Mouse (Mus musculus) heart, embryonic 11.5 days (tissue): ENCODE measurements around the gene Snx29. TPM values are rescaled to one million over a fixed set of nuclear protein-coding genes. Genes with fewer than 3 reads are reported as not detected.
A peak's percentile ranks its signal among the peaks of the same experiment; 100 is the strongest.

Experiments
- ATAC-seq: fragments of 200-750 bp; cut with Nextera tagmentation; replicated peaks from 2 replicates; pipeline ENCODE4 v1.8.0; 2017; ENCODE audit warnings: moderate library complexity; ENCODE audit not compliant: insufficient number of reproducible peaks, low FRiP score, low TSS enrichment
- H3K27ac ChIP-seq: fragments of 300-500 bp; sonication (generic); 2 replicates; pipeline ENCODE4 v1.5.1; 2014; ENCODE audit warnings: mild to moderate bottlenecking, low read depth, low read length
- H3K27me3 ChIP-seq: fragments of 300-500 bp; sonication (generic); 2 replicates; pipeline ENCODE4 v1.6.1; 2014; ENCODE audit warnings: mild to moderate bottlenecking, low read length, mixed read lengths; ENCODE audit not compliant: control insufficient read depth, insufficient read depth
- H3K36me3 ChIP-seq: fragments of 300-500 bp; sonication (generic); 2 replicates; pipeline ENCODE4 v1.6.1; 2014; ENCODE audit warnings: mild to moderate bottlenecking, low read length, moderate library complexity, mixed read lengths; ENCODE audit not compliant: control insufficient read depth, insufficient read depth
- H3K4me1 ChIP-seq: fragments of 300-500 bp; sonication (generic); 2 replicates; pipeline ENCODE4 v1.6.1; 2014; ENCODE audit warnings: low read length; ENCODE audit not compliant: control insufficient read depth, insufficient read depth
- H3K4me2 ChIP-seq: fragments of 300-500 bp; sonication (generic); 2 replicates; pipeline ENCODE4 v1.6.1; 2014; ENCODE audit warnings: mild to moderate bottlenecking, moderate library complexity
- H3K4me3 ChIP-seq: fragments of 300-500 bp; sonication (generic); 2 replicates; pipeline ENCODE4 v1.5.1; 2014; ENCODE audit warnings: low read depth, low read length
- H3K9ac ChIP-seq: fragments of 300-500 bp; sonication (generic); 2 replicates; pipeline ENCODE4 v1.6.1; 2014; ENCODE audit warnings: mild to moderate bottlenecking, low read depth, low read length, moderate library complexity
- H3K9me3 ChIP-seq: fragments of 300-500 bp; sonication (generic); replicated peaks from 2 replicates; pipeline ENCODE4 v1.6.1; 2016; ENCODE audit warnings: low read length; ENCODE audit not compliant: control insufficient read depth
- WGBS: fragments of 180-500 bp; shearing (Covaris S2); extraction: QIAGEN DNeasy Blood & Tissue Kit; methylation state at CpG from one replicate; pipeline ENCODE4 v1.1.7; 2014; ENCODE audit not compliant: insufficient replicate concordance; 5-methylcytosine and 5-hydroxymethylcytosine counted together
- polyA plus RNA-seq: library from polyadenylated mRNA; unstranded; fragments of >200 nt; fragmentation: Nextera tagmentation; extraction: Ambion mirVana; gene quantifications from 2 replicates; pipeline ENCODE4 v1.2.1, GENCODE M21; 2014

Gene Snx29
- polyA plus RNA-seq, 1 experiment from 2014 or later, result 8.2 TPM

DNA sequence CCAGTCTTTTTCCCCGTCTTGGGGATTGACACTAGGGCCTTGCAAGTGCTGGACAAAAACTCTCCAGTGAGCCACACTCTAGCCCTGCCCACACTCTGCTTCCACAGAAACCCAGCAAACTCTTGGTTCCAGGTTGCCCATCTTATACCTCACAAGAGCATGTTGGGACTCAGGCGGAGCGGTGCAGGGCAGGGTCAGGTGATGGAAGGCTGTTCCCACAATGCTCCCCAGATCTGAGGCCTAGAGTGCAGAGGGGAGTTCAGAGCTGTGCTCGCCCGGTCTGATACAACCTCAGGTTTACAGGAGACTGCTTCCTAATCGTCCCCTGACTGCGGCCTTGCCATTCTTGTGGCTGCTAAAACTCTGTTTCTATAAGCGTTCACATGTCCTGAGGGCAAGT is 434.8 kb downstream of the Snx29 start:
- Histone ChIP-seq H3K4me1 (no peaks in the 10 kb centered on the region), H3K36me3 (no peaks in the 10 kb centered on the region), H3K4me2 (no peak overlapping the region), H3K9ac (no peak overlapping the region), H3K4me3 (no peak overlapping the region), H3K27ac (no peak overlapping the region), H3K27me3 (no peaks in the 10 kb centered on the region), H3K9me3 (no peaks in the 10 kb centered on the region)
- WGBS, result 83% methylated on average over 8 of the region's 8 CpGs
- ATAC-seq, result no peak

DNA sequence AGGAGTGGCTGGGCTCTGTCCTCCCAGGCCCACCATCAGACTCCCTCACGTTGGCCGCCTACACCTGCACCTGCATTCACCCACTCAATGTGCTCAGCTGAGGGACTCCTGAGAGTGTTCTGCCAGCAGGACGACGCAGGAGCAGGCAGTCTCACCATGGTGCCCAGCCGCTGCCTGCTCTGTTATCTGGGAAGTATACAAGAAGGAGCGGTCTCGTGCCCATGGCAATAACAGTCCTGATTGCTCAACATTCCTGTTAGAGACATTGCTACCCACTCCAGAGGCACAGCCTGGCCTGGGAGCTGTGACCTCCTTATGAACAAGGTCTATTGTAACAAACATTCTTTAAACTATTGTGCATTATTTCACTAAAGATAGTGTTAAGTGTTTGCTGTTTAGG is 435.2 kb downstream of the Snx29 start:
- Histone ChIP-seq H3K36me3 (no peaks in the 10 kb centered on the region), H3K4me2 (no peak overlapping the region), H3K27ac (no peak overlapping the region), H3K9me3 (no peaks in the 10 kb centered on the region), H3K4me1 (no peaks in the 10 kb centered on the region), H3K4me3 (no peak overlapping the region), H3K27me3 (no peaks in the 10 kb centered on the region), H3K9ac (no peak overlapping the region)
- 75% methylated on average over 7 of the region's 7 CpGs for WGBS
- ATAC-seq, result no peak

DNA sequence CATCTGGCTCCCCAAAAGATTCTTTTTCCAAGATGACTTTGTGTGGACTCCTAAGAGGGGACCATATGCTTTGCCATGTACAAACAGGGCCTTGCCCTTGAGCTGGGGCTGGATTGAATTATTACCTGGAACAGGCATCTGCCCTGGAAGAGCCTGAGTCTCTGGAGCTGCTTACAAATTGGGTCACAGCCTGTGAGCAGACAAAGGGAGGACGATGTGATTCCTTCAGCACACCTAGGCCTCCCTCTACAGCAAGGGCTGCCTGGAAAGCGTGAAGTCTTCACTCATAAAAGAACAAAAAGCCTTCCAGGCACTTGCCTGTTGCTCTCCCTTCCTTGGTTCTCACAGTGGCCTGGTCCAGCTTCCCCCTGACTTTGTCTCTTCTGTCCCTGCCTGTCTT is 449.6 kb downstream of the Snx29 start:
- H3K4me2 ChIP-seq, result no peak overlapping the region
- no peak overlapping the region for H3K27ac ChIP-seq
- H3K4me3 ChIP-seq, result no peak overlapping the region
- H3K9ac ChIP-seq, result no peak overlapping the region
- 71% methylated on average over 2 of the region's 2 CpGs for WGBS
- no peaks in the 10 kb centered on the region for H3K27me3 ChIP-seq
- H3K36me3 ChIP-seq, result no peaks in the 10 kb centered on the region
- no peaks in the 10 kb centered on the region for H3K4me1 ChIP-seq
- peaks cover 5% of the 10 kb centered on the region for H3K9me3 ChIP-seq
- ATAC-seq, result no peak

DNA sequence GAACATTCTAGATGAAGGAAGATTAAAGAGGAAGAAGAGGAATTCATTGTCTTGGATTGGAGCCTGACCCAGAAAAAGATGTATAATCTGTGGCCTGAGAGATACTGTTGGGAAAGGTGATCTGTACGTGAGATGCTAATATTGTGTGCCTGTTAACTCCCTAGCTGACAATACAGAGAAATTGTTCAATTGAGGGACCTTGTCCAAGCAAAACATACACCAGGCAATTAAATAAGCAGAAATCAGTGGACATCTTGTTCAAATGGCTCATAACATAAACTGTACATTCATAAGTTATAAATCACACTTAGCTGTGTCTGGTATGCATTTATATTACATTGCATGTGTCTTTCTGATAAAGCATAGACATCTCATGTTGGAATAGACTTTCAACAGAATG is 451.6 kb downstream of the Snx29 start:
- no peaks in the 10 kb centered on the region for H3K36me3 ChIP-seq
- no peaks in the 10 kb centered on the region for H3K27me3 ChIP-seq
- peaks cover 5% of the 10 kb centered on the region for H3K9me3 ChIP-seq
- no peak for ATAC-seq
- H3K4me1 ChIP-seq, result no peaks in the 10 kb centered on the region; the same call in 1 of the 2 replicates
- 73% methylated on average over 1 of the region's 1 CpGs for WGBS
- H3K4me2 ChIP-seq, result no peak overlapping the region
- no peak overlapping the region for H3K4me3 ChIP-seq
- no peak overlapping the region for H3K27ac ChIP-seq
- no peak overlapping the region for H3K9ac ChIP-seq

DNA sequence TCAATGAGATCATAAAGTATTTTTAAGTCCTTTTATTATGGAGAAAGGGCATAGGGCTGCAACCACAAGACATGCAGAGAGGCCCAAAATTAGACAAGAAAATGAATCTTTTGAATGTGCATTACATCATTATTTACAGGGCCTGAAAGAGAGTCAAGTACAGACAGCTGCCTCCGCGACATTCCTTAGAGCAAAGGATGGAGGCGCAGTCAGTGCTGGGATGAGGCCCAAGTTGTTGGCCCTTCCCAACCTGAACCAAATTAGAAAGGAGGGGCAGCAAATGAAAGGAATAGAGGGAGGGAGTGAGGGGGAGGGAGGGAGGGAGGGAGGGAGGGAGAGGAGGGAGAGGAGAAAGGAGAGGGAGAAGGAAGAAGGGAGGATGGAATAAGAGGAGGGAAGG is 453.8 kb downstream of the Snx29 start:
- H3K9me3 ChIP-seq, result no peaks in the 10 kb centered on the region
- H3K9ac ChIP-seq, result no peak overlapping the region
- no peak overlapping the region for H3K27ac ChIP-seq
- H3K4me2 ChIP-seq, result no peak overlapping the region
- peaks cover under 1% of the 10 kb centered on the region for H3K4me1 ChIP-seq
- 84% methylated on average over 3 of the region's 3 CpGs for WGBS
- no peak overlapping the region for H3K4me3 ChIP-seq
- no peaks in the 10 kb centered on the region for H3K36me3 ChIP-seq
- no peak for ATAC-seq
- no peaks in the 10 kb centered on the region for H3K27me3 ChIP-seq

DNA sequence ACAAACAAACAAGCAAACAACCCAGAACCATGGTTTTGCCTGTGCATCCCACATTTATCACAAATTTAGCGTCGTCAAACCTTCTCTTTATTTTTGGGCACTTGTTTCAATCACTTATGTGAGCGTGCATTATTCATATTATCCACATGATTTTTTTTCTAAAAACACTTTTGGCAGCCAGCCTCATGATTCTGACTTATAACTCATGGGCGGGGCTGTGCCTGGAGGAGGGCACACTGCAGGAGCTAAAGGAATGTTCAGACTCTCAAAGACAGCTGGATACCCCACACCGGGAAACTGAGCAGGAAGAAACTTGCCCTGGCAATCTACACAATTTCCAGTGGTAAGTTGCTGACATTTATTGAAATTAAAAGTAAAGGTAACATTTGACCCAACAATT is 455.5 kb downstream of the Snx29 start:
- no peaks in the 10 kb centered on the region for H3K27me3 ChIP-seq
- H3K9ac ChIP-seq, result no peak overlapping the region
- no peak for ATAC-seq
- no peaks in the 10 kb centered on the region for H3K9me3 ChIP-seq
- H3K4me3 ChIP-seq, result no peak overlapping the region
- WGBS, result 78% methylated on average over 5 of the region's 5 CpGs
- H3K27ac ChIP-seq, result no peak overlapping the region
- no peaks in the 10 kb centered on the region for H3K36me3 ChIP-seq
- no peak overlapping the region for H3K4me2 ChIP-seq
- H3K4me1 ChIP-seq, result peaks cover 11% of the 10 kb centered on the region

DNA sequence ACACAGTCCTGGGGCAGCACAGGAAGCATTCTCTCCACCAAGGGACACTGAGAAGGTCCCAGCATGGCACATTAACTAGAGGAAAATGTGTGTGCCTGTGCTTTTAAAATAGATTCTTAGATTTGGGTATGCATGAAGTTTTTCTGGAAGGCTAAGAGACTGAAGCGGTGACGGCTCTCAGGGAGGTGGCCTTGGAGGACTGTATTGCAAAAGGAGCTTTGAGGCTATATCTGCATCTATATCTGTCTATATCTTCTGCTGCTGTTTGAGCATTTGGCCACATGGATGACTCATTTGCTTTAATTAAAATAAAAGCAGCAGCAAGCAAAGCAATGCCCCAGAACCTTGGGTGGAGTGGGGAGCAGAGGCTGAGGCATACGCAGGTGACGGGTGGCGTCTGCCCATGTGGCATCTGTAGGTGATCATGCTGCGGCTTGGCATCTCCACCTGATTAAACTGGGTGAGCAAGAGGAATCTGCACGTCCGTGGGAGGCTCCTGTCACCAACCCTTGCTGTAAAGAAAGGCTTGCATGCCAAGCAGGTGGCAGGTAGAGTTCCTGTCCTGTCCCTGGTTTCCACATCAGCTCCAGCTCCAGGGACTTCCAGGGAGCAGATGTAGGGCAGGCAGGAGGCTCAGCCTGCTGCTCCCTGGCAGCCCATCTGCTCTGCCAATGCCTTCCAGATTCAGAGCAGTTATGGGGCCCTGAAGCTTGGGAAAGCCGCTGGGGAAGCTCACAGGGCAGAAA is 456.2 kb downstream of the Snx29 start:
- Histone ChIP-seq H3K27me3 (no peaks in the 10 kb centered on the region), H3K4me3 (no peak overlapping the region), H3K36me3 (no peaks in the 10 kb centered on the region), H3K9ac (no peak overlapping the region), H3K9me3 (no peaks in the 10 kb centered on the region), H3K27ac (no peak overlapping the region), H3K4me2 (no peak overlapping the region), H3K4me1 (peaks cover 11% of the 10 kb centered on the region)
- whole genome bisulfite sequencing, result 80% methylated on average over 9 of the region's 9 CpGs
- no peak for ATAC-seq

DNA sequence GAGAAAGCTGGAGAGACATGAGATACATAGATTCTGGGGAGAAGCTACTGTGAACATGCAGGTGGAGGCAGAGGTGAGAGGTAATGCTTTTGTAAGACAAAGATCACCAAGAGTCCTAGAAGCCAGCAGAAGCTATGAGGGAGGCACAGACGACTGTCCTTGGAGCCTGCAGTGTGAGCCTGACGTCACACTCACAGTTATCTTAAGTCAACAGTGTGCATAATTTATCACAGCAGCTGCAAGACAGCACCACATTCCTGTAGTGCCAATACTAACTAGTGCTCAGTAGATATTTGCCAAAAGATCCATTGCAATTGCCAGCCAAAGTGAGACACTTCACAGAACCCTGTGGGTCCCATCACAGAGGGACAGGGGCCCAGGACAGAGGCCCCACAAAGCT is 459.4 kb downstream of the Snx29 start:
- H3K9me3 ChIP-seq, result no peaks in the 10 kb centered on the region
- H3K9ac ChIP-seq, result 0 out of 2 replicates have a peak overlapping the region, but pooled peaks have one; percentile 22
- H3K4me1 ChIP-seq, result peaks cover 11% of the 10 kb centered on the region
- H3K27ac ChIP-seq, result peak overlapping the region; percentile 54; the same call in 1 of the 2 replicates
- H3K36me3 ChIP-seq, result no peaks in the 10 kb centered on the region
- H3K27me3 ChIP-seq, result no peaks in the 10 kb centered on the region
- H3K4me3 ChIP-seq, result no peak overlapping the region
- 0% methylated on average over 2 of the region's 2 CpGs for WGBS
- ATAC-seq, result no peak
- no peak overlapping the region for H3K4me2 ChIP-seq

DNA sequence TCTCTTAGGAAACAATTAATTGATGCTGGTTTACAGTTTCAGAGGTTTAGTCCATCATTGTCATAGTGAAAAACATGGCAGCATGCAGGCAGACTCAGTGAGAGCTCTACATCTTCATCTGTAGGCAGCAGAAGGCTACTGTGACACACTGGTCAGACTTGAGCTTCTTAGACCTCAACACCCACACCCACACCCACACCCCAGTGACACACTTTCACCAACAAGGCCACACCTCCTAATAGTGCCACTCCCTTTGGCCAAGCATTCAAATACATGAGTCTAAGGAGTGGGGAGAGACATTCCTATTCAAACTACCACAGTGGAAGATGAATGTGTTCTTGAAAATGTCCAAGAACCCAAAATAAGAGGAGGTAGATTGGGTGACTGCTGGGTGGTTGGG is 460.6 kb downstream of the Snx29 start:
- Histone ChIP-seq H3K4me1 (peaks cover 11% of the 10 kb centered on the region), H3K27me3 (no peaks in the 10 kb centered on the region), H3K9ac (no peak overlapping the region), H3K9me3 (no peaks in the 10 kb centered on the region), H3K4me2 (no peak overlapping the region), H3K4me3 (no peak overlapping the region), H3K27ac (no peak overlapping the region), H3K36me3 (no peaks in the 10 kb centered on the region)
- no peak for ATAC-seq
